Comparison of ENCODE assay signal across 8 mouse cellular contexts in the genomic region with DNA sequence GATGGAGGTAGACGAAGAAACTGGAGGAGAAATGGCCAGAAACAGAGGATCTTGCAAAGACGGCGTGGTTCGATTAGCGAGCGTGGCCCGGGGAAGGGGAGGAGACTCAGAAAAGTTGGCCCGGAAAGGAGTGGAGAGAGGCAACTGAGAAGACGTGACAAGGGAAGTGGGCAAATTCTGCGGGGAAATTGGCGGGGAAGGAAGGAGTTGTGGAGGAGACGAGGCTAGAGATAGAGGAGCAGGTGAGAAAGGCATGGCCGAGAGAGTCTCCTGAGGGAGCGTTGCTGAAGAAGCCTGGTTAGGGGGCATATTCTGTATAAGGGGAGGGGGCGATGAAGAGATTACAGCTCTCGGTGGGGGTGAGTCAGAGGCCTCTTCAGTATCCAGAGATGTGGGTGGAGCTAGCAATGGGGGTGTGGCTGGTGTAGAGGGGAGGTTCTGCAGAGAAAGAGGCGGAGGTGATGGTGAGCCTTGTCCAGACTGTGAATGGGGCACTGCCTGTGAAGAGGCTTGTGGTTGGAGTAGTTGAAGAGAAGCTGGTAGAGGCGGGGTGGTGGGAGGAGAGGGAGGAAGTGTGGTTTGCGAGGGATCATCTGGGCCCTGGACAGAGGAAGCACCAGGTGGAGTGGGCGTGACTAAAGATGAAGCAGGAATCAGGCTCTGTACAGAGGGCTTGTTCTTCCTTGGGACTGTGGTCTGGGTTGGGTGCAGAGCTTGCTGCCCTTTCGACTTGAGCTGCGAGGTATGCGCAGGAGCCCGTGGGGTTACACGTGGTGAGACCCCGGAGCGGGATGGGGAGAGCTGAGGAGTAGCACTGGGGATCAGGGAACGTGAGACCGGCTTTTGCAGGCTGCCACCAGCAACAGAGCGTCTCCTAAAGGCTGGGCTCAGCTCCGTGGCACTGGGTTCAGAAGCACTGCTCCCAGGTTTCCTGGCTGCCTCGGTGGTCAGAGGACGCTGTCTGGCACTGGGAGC. TPM values are rescaled to one million over a fixed set of nuclear protein-coding genes. Genes with fewer than 3 reads are reported as not detected.
DNase-seq lines count a peak whose midpoint lies in the region; ATAC-seq and TF ChIP-seq lines count a peak whose summit lies in the region.

No protein-coding gene starts in this region.

- H3K4me1 ChIP-seq in E14TG2a.4 (replicated peaks; ENCODE audit: low read depth, low read length), result peaks cover 47% of the 10 kb centered on the region
- peaks cover 41% of the 10 kb centered on the region for H3K4me1 ChIP-seq in forebrain, embryonic 15.5 days
- H3K4me1 ChIP-seq in intestine, embryonic 15.5 days (replicated peaks), result peaks cover 45% of the 10 kb centered on the region
- H3K4me1 ChIP-seq in liver, embryonic 16.5 days (ENCODE audit: control insufficient read depth, low read depth, low read length), result peaks cover 23% of the 10 kb centered on the region

- no peak for TF ChIP-seq CTCF in E14TG2a.4 (conservative IDR thresholded peaks at IDR 0.05; ENCODE audit: low read length)

- H3K9me3 ChIP-seq in E14TG2a.4 (ENCODE audit: low read length), result peaks cover 10% of the 10 kb centered on the region
- no peaks in the 10 kb centered on the region for H3K9me3 ChIP-seq in forebrain, embryonic 15.5 days
- no peaks in the 10 kb centered on the region for H3K9me3 ChIP-seq in intestine, embryonic 15.5 days
- no peaks in the 10 kb centered on the region for H3K9me3 ChIP-seq in liver, embryonic 16.5 days (replicated peaks; ENCODE audit: control insufficient read depth, low read length)

- DNase-seq in adrenal gland, postnatal 10 days, result peak; percentile 87
- peak; percentile 85 to 94 for DNase-seq in natural killer cell, adult 2 months (ENCODE audit: low spot score in 2 of 2)
- DNase-seq in thymus, postnatal 4 days, result peak; percentile 70
- no peak for DNase-seq in gastrocnemius, postnatal 25 days

- H3K27ac ChIP-seq in forebrain, embryonic 15.5 days (replicated peaks), result 0 out of 2 replicates have a peak overlapping the region, but pooled peaks have one; percentile 44
- H3K27ac ChIP-seq in intestine, embryonic 15.5 days, result peak overlapping the region; percentile 81
- peak overlapping the region; percentile 66 for H3K27ac ChIP-seq in liver, embryonic 16.5 days (ENCODE audit: low read length)

- peak overlapping the region; percentile 98 for H3K4me2 ChIP-seq in forebrain, embryonic 15.5 days (replicated peaks)
- H3K4me2 ChIP-seq in intestine, embryonic 15.5 days (replicated peaks), result peak overlapping the region; percentile 96
- peak overlapping the region; percentile 66 for H3K4me2 ChIP-seq in liver, embryonic 16.5 days (ENCODE audit: low read depth, low read length)

- peaks cover 78% of the 10 kb centered on the region for H3K27me3 ChIP-seq in E14TG2a.4 (ENCODE audit: insufficient read depth, low read length)
- H3K27me3 ChIP-seq in forebrain, embryonic 15.5 days, result no peaks in the 10 kb centered on the region
- H3K27me3 ChIP-seq in intestine, embryonic 15.5 days (replicated peaks), result peaks cover 23% of the 10 kb centered on the region
- H3K27me3 ChIP-seq in liver, embryonic 16.5 days (ENCODE audit: control insufficient read depth, insufficient read depth, low read depth, low read length), result peaks cover 49% of the 10 kb centered on the region

- no peak for ATAC-seq in forebrain, embryonic 15.5 days (replicated peaks)
- peak; percentile 80 for ATAC-seq in intestine, embryonic 15.5 days
- peak; percentile 74 for ATAC-seq in liver, embryonic 16.5 days (ENCODE audit: low read depth)

- peak overlapping the region; percentile 61 for H3K4me3 ChIP-seq in E14TG2a.4 (replicated peaks; ENCODE audit: low read length)
- peak overlapping the region; percentile 46 for H3K4me3 ChIP-seq in forebrain, embryonic 15.5 days
- peak overlapping the region; percentile 47 for H3K4me3 ChIP-seq in intestine, embryonic 15.5 days (replicated peaks)
- H3K4me3 ChIP-seq in liver, embryonic 16.5 days (ENCODE audit: low read depth, low read length), result peak overlapping the region; percentile 48

- 19% methylated on average over 33 of the region's 33 CpGs for WGBS in forebrain, embryonic 15.5 days
- WGBS in intestine, embryonic 15.5 days, result 8% methylated on average over 33 of the region's 33 CpGs
- WGBS in liver, embryonic 16.5 days (ENCODE audit: insufficient replicate concordance), result 2% methylated on average over 33 of the region's 33 CpGs

- peak overlapping the region; percentile 53 for H3K9ac ChIP-seq in forebrain, embryonic 15.5 days (replicated peaks)
- peak overlapping the region; percentile 56; the same call in 1 of the 2 replicates for H3K9ac ChIP-seq in intestine, embryonic 15.5 days
- H3K9ac ChIP-seq in liver, embryonic 16.5 days (ENCODE audit: low read depth, low read length), result no peak overlapping the region

- H3K36me3 ChIP-seq in E14TG2a.4 (ENCODE audit: insufficient read depth, low read length), result no peaks in the 10 kb centered on the region
- H3K36me3 ChIP-seq in forebrain, embryonic 15.5 days, result peaks cover 18% of the 10 kb centered on the region
- H3K36me3 ChIP-seq in intestine, embryonic 15.5 days, result peaks cover 7% of the 10 kb centered on the region; the same call in 1 of the 2 replicates
- no peaks in the 10 kb centered on the region for H3K36me3 ChIP-seq in liver, embryonic 16.5 days (ENCODE audit: control insufficient read depth, insufficient read depth)

RNA-seq across cellular contexts. Expression of a gene that starts 3.0 kb away (rescaled TPM):
- total RNA-seq in adrenal gland, postnatal 10 days (2021), result 1 to 10 TPM; 2.6 to 4.2 TPM
- 40.5 and 52.5 TPM in 2 replicates for polyA plus RNA-seq in forebrain, embryonic 15.5 days (2015; fragmentation: Nextera tagmentation; extraction: Ambion mirVana)
- polyA plus RNA-seq in intestine, embryonic 15.5 days (2015; fragmentation: Nextera tagmentation; extraction: Ambion mirVana), result 3.9 and 4.3 TPM in 2 replicates
- 0.32 and 0.47 TPM in 2 replicates for polyA plus RNA-seq in liver, embryonic 16.5 days (2015; fragmentation: Nextera tagmentation; extraction: Ambion mirVana)
- total RNA-seq in gastrocnemius, postnatal 25 days (2021), result under 1 TPM in 1 of 2 experiments, not detected in 1; 0.05 TPM

RNA-seq across cellular contexts. Expression of a gene that starts 12.3 kb away (rescaled TPM):
- 1 to 10 TPM; 8.5 to 8.6 TPM for total RNA-seq in adrenal gland, postnatal 10 days (2021)
- polyA plus RNA-seq in forebrain, embryonic 15.5 days (2015; fragmentation: Nextera tagmentation; extraction: Ambion mirVana), result not detected in 2 replicates
- 2.2 and 2.8 TPM in 2 replicates for polyA plus RNA-seq in intestine, embryonic 15.5 days (2015; fragmentation: Nextera tagmentation; extraction: Ambion mirVana)
- polyA plus RNA-seq in liver, embryonic 16.5 days (2015; fragmentation: Nextera tagmentation; extraction: Ambion mirVana), result 0.30 and 0.38 TPM in 2 replicates
- total RNA-seq in gastrocnemius, postnatal 25 days (2021), result under 1 TPM in 1 of 2 experiments, not detected in 1; 0.08 TPM

RNA-seq across cellular contexts. Expression of a gene that starts 24.2 kb away (rescaled TPM):
- total RNA-seq in adrenal gland, postnatal 10 days (2021), result 10 to 100 TPM; 78.2 to 79.0 TPM
- polyA plus RNA-seq in forebrain, embryonic 15.5 days (2015; fragmentation: Nextera tagmentation; extraction: Ambion mirVana), result 26.3 and 27.5 TPM in 2 replicates
- 24.1 and 25.3 TPM in 2 replicates for polyA plus RNA-seq in intestine, embryonic 15.5 days (2015; fragmentation: Nextera tagmentation; extraction: Ambion mirVana)
- 8.6 and 9.5 TPM in 2 replicates for polyA plus RNA-seq in liver, embryonic 16.5 days (2015; fragmentation: Nextera tagmentation; extraction: Ambion mirVana)
- 10 to 100 TPM; 75.9 to 79.6 TPM for total RNA-seq in gastrocnemius, postnatal 25 days (2021)

RNA-seq across cellular contexts. Expression of a gene that starts 24.4 kb away (rescaled TPM):
- 1 to 10 TPM in 1 of 2 experiments, not detected in 1; 2.4 TPM for total RNA-seq in adrenal gland, postnatal 10 days (2021)
- 0.89 and 1.3 TPM in 2 replicates for polyA plus RNA-seq in forebrain, embryonic 15.5 days (2015; fragmentation: Nextera tagmentation; extraction: Ambion mirVana)
- 0.34 and 0.87 TPM in 2 replicates for polyA plus RNA-seq in intestine, embryonic 15.5 days (2015; fragmentation: Nextera tagmentation; extraction: Ambion mirVana)
- polyA plus RNA-seq in liver, embryonic 16.5 days (2015; fragmentation: Nextera tagmentation; extraction: Ambion mirVana), result not detected in 2 replicates
- under 1 TPM in 1 of 2 experiments, not detected in 1; 0.16 TPM for total RNA-seq in gastrocnemius, postnatal 25 days (2021)

RNA-seq across cellular contexts. Expression of a gene that starts 33.7 kb away (rescaled TPM):
- total RNA-seq in adrenal gland, postnatal 10 days (2021), result 10 to 100 TPM; 10.5 to 20.2 TPM
- 3.1 and 3.4 TPM in 2 replicates for polyA plus RNA-seq in forebrain, embryonic 15.5 days (2015; fragmentation: Nextera tagmentation; extraction: Ambion mirVana)
- 2.3 and 3.0 TPM in 2 replicates for polyA plus RNA-seq in intestine, embryonic 15.5 days (2015; fragmentation: Nextera tagmentation; extraction: Ambion mirVana)
- polyA plus RNA-seq in liver, embryonic 16.5 days (2015; fragmentation: Nextera tagmentation; extraction: Ambion mirVana), result 0.82 and 1.1 TPM in 2 replicates
- total RNA-seq in gastrocnemius, postnatal 25 days (2021), result 1 to 10 TPM; 1.5 to 1.8 TPM
